Mouse (Mus musculus) limb, embryonic 12.5 days (tissue): ENCODE measurements around the gene Fcgr1. TPM values are rescaled to one million over a fixed set of nuclear protein-coding genes. Genes with fewer than 3 reads are reported as not detected.
A peak's percentile ranks its signal among the peaks of the same experiment; 100 is the strongest.
"Not testable (repeated sequence)": the region's sequence is repeated elsewhere in the genome, so short reads cannot be mapped to it uniquely, and the experiment has no call there.

Source experiments
- ATAC-seq: fragments of 200-750 bp; cut with Nextera tagmentation; 2 replicates; pipeline ENCODE4 v1.8.0; 2017; ENCODE audit warnings: low read depth, moderate TSS enrichment; ENCODE audit not compliant: insufficient number of reproducible peaks, insufficient read depth, low FRiP score, low TSS enrichment
- H3K27ac ChIP-seq: fragments of 300-500 bp; sonication (generic); 2 replicates; pipeline ENCODE4 v1.5.1; 2016; ENCODE audit warnings: mild to moderate bottlenecking, moderate library complexity
- H3K27me3 ChIP-seq: fragments of 300-500 bp; sonication (generic); 2 replicates; pipeline ENCODE4 v1.6.1; 2016; ENCODE audit warnings: mild to moderate bottlenecking, moderate library complexity
- H3K36me3 ChIP-seq: fragments of 300-500 bp; sonication (generic); 2 replicates; pipeline ENCODE4 v1.6.1; 2016; ENCODE audit warnings: mild to moderate bottlenecking, moderate library complexity
- H3K4me1 ChIP-seq: fragments of 300-500 bp; sonication (generic); replicated peaks from 2 replicates; pipeline ENCODE4 v1.6.1; 2016
- H3K4me2 ChIP-seq: fragments of 300-500 bp; sonication (generic); 2 replicates; pipeline ENCODE4 v1.6.1; 2016; ENCODE audit warnings: mild to moderate bottlenecking, moderate library complexity
- H3K4me3 ChIP-seq: fragments of 300-500 bp; sonication (generic); replicated peaks from 2 replicates; pipeline ENCODE4 v1.5.1; 2016; ENCODE audit warnings: mild to moderate bottlenecking
- H3K9ac ChIP-seq: fragments of 300-500 bp; sonication (generic); replicated peaks from 2 replicates; pipeline ENCODE4 v1.6.1; 2016; ENCODE audit warnings: mild to moderate bottlenecking, moderate library complexity
- H3K9me3 ChIP-seq: fragments of 300-500 bp; sonication (generic); 2 replicates; pipeline ENCODE4 v1.6.1; 2016; ENCODE audit warnings: mild to moderate bottlenecking, moderate library complexity
- WGBS: fragments of 180-500 bp; shearing (Covaris S2); methylation state at CpG from one replicate; pipeline ENCODE4 v1.1.7; 2016; 5-methylcytosine and 5-hydroxymethylcytosine counted together
- polyA plus RNA-seq: library from polyadenylated mRNA; unstranded; fragments of >200 nt; fragmentation: Nextera tagmentation; extraction: Ambion mirVana; gene quantifications from 2 replicates; pipeline ENCODE4 v1.2.1, GENCODE M21; 2016

The Fcgr1 gene
- polyA plus RNA-seq, 1 experiment from 2014 or later: 0.94 TPM

DNA sequence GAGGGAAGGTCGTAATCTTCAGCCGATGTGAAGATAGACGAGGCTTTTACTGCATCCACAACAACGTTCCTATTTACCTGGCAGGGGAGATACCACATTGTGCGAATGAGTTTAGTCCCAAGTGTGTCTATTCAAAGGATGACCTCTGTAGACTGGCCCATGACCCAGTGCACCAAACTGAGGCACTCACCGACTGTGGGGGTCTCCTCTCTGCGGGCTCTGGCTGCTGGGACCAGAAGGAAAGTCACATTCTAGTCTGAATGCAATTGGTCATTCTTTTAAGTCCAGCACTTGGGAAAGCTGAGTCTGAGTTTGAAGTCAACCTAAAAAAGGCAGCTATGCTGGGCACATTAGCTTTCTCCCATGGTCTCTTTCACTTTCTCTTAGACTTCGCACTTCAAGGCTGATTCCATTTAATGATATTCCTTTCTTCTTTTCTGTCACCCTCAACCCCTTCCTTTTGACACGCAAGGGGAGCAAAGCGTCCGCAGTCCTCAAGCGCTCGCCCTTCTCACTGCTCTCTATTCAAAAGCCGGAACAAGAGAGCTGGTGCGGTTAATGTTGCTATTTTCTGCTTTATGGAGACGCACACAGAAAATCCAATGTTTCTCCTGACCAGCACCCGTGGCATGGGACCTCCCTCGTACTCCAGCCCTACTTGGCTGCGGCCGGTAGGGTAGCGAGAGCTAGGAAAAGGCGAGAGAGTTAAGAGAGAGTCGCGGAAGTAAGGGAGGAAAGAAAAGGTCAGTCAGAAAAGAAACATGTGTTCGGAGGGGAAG lies 39.8 kb upstream of the Fcgr1 start:
- no peaks in the 10 kb centered on the region for H3K36me3 ChIP-seq
- no peak overlapping the region for H3K27ac ChIP-seq
- H3K4me1 ChIP-seq: peaks cover 2% of the 10 kb centered on the region; the same call in 1 of the 2 replicates
- WGBS: 4% methylated on average over 25 of the region's 25 CpGs
- no peak for ATAC-seq
- H3K9ac ChIP-seq: no peak overlapping the region
- no peaks in the 10 kb centered on the region for H3K9me3 ChIP-seq
- peak overlapping the region; percentile 47 for H3K4me2 ChIP-seq
- H3K27me3 ChIP-seq: peaks cover 91% of the 10 kb centered on the region
- peak overlapping the region; percentile 19 for H3K4me3 ChIP-seq

DNA sequence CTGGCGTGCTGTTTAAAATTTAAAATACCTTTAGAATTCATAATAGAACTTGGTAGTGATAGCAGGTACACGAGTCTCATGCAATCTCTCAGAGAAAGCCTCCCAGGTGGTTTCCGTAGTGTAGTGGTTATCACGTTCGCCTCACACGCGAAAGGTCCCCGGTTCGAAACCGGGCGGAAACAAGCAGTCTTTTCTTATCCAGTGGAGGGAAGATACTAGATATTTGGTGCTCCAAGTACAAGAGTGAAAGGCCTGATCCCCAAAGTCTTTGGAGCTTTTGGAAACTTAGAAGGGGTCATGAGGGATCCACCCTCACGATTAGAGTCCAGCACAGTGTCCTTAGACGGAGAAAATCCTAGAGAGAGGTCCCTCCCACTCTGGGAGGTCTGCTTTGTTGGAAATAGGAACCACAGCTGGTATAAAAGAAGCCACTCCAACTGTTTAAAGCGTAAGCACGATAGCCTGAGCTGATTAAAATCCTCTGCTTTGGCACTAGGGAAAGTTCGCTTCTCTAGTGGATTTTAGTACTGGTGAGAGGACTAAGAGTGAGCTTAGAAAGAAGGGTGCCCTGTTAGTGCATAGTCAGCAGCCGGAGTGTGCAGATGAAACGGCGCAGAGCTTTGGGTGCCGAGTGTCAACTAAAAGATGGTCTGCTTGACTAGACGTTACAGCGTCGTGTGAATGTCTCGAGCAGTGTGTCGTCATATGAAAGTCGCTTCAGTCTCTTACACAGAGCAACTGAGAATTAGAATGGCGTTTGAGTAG lies 39.0 kb upstream of the Fcgr1 start:
- no peaks in the 10 kb centered on the region for H3K9me3 ChIP-seq
- H3K9ac ChIP-seq: no peak overlapping the region
- no peaks in the 10 kb centered on the region for H3K36me3 ChIP-seq
- 3% methylated on average over 27 of the region's 27 CpGs for WGBS
- peak overlapping the region; percentile 2; the same call in 1 of the 2 replicates for H3K4me2 ChIP-seq
- peaks cover 2% of the 10 kb centered on the region; the same call in 1 of the 2 replicates for H3K4me1 ChIP-seq
- H3K27me3 ChIP-seq: peaks cover 84% of the 10 kb centered on the region
- no peak overlapping the region for H3K27ac ChIP-seq
- H3K4me3 ChIP-seq: no peak overlapping the region
- ATAC-seq: no peak

DNA sequence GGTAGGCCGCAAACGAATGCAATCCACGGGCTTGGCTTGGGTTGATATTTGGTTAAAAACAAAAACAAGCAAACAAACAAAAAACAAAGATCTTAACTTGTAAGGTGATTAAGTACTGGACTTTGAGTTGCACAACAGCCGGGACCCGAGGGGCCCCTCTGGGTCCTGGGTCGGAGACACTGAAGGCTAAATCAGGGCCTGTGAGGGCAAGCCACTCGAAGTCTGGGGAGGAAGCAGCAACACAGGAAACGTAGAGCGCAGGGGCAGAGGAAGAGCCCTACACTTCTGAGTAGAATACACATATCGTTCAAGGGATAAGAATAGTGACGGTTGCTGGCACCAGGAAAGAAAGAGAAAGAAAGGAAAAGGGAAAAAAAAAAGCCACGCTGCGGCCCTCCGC lies 38.2 kb upstream of the Fcgr1 start:
- Histone ChIP-seq H3K27me3 (peaks cover 78% of the 10 kb centered on the region), H3K27ac (no peak overlapping the region), H3K4me3 (no peak overlapping the region), H3K9ac (no peak overlapping the region), H3K4me2 (no peak overlapping the region), H3K36me3 (no peaks in the 10 kb centered on the region), H3K4me1 (peaks cover 8% of the 10 kb centered on the region), H3K9me3 (no peaks in the 10 kb centered on the region)
- 14% methylated on average over 14 of the region's 14 CpGs for WGBS
- ATAC-seq: no peak

DNA sequence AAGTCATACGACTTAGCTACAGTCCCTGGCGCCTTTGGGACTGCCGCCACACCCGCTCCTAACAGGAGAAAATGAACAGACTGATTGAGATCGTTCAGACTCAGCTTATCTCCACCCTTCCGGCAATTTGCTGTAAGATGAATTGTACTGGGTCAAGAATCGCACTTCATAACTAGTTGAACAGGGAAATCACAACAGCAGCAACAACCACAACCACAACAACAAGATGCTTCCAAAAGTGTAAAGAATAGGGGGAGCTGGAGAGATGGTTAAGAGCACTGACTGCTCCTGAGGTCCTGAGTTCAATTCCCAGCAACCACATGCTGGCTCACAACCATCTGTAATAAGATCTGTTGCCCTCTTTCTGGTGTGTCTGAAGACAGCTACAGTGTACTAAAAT lies 37.7 kb upstream of the Fcgr1 start:
- WGBS: 70% methylated on average over 7 of the region's 7 CpGs
- H3K4me1 ChIP-seq: peaks cover 8% of the 10 kb centered on the region
- no peak overlapping the region for H3K4me3 ChIP-seq
- no peak overlapping the region for H3K9ac ChIP-seq
- H3K9me3 ChIP-seq: no peaks in the 10 kb centered on the region
- H3K36me3 ChIP-seq: no peaks in the 10 kb centered on the region
- H3K27ac ChIP-seq: no peak overlapping the region
- H3K4me2 ChIP-seq: no peak overlapping the region
- H3K27me3 ChIP-seq: peaks cover 73% of the 10 kb centered on the region
- no peak for ATAC-seq

DNA sequence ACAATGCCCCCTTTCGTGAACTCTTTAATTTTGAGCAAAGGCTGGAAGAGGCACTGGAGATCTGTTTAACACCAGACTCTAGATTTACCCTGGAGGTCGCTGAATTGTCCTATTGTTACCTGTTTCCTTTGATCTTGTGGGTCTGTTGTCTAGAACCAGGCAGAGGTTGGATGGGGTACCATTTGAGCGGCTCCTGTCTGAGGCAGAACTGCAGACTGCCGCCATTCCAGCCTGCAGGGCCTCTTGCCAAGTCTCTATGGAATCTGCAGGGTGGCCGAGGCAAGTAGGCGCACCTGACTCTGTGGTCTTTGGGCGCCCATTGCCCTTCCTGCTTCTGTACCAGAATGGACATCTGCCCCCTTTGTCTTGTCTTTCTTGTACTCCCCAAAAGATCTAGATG lies 36.8 kb upstream of the Fcgr1 start:
- no peak overlapping the region for H3K9ac ChIP-seq
- ATAC-seq: no peak
- H3K27me3 ChIP-seq: peaks cover 73% of the 10 kb centered on the region
- H3K4me2 ChIP-seq: no peak overlapping the region
- WGBS: 68% methylated on average over 7 of the region's 7 CpGs
- no peak overlapping the region for H3K27ac ChIP-seq
- peaks cover 8% of the 10 kb centered on the region for H3K4me1 ChIP-seq
- H3K9me3 ChIP-seq: no peaks in the 10 kb centered on the region
- no peak overlapping the region for H3K4me3 ChIP-seq
- no peaks in the 10 kb centered on the region for H3K36me3 ChIP-seq

DNA sequence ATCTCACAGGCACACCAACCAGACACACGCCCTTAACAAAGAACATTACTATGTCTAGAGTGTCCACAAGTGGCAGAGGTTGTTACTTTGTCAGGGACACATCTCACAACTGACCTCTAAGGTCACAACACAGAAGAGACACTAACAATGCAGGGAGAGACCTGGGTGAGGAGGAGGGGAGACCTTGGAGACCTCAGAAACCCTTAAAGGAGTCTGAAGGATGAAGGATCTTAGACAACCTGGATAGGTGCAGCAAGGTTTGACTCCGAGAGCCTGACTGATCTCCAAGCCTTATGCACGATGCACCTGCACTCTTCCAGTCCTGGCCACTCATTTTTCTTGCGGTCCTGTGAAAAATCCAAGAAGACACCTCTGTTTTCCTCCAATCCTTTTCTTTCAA lies 36.4 kb upstream of the Fcgr1 start:
- Histone ChIP-seq H3K27me3 (peaks cover 73% of the 10 kb centered on the region), H3K27ac (no peak overlapping the region), H3K4me3 (no peak overlapping the region), H3K9me3 (no peaks in the 10 kb centered on the region), H3K9ac (no peak overlapping the region), H3K4me1 (peaks cover 8% of the 10 kb centered on the region), H3K36me3 (no peaks in the 10 kb centered on the region), H3K4me2 (no peak overlapping the region)
- ATAC-seq: no peak
- WGBS: 87% methylated on average over 4 of the region's 4 CpGs

DNA sequence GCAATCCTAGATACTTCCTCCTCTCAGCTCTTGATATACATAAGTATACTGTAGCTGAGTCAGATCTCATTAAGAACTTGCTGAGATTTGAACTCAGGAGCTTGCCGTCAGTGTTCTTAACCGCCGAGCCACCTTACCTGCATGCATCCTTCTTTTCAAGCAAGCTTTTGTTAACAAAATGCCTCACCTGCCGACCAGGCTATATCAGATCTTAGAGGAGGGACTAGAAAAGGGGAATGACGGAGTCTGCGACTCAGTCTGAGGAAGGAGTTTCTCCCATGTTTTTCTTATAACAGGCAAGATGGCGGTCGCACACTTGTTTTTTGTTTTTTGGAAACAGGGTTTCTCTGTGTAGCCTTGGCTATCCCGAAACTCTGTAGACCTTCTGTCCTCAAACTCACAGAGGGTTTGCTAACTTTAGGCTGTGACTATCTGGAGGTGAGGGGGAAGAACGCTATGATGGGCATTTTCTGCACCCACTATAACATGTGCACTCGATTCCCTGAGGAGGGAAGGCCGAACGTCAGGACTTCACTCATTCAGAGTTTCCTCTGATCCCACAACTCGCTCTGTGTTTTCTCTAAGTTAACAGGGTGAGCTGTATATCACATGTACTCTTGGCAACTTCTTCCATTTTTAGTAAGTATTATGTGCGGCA lies 35.1 kb upstream of the Fcgr1 start:
- WGBS: 16% methylated on average over 15 of the region's 15 CpGs
- no peak overlapping the region for H3K4me3 ChIP-seq
- H3K27ac ChIP-seq: no peak overlapping the region
- peaks cover 65% of the 10 kb centered on the region for H3K27me3 ChIP-seq
- ATAC-seq: no peak
- no peaks in the 10 kb centered on the region for H3K36me3 ChIP-seq
- peak overlapping the region; percentile 68 for H3K4me2 ChIP-seq
- H3K4me1 ChIP-seq: peaks cover 8% of the 10 kb centered on the region
- no peak overlapping the region for H3K9ac ChIP-seq
- H3K9me3 ChIP-seq: no peaks in the 10 kb centered on the region

DNA sequence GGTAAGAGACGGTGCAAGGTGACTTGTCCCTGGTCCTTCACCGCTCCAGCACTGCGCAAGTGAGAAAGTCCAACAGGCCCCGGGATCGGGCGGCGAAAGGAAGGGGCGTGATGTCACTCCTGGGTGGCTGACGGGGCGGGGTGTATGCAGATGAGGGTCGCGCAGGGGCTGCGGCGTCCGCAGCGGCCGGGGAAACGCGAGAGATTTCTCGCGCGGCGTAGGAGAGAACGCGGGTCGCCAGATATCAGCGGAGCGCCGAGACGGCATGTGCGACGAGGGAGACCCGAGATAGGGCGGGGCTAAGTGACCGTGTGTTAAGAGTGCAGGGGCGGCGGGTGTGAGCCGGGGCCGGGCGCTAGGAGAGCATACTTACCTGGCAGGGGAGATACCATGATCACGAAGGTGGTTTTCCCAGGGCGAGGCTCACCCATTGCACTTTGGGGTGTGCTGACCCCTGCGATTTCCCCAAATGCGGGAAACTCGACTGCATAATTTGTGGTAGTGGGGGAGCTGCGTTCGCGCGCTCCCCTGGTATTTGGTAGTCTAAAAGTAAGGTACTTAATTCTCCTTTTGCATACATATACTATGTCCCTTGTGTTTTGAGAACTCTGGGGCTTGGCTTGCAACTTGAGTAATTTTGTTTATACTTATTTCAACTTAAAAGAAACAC lies 34.4 kb upstream of the Fcgr1 start:
- H3K36me3 ChIP-seq, H3K27ac ChIP-seq, H3K9me3 ChIP-seq, H3K4me1 ChIP-seq: not testable (repeated sequence)
- peak; percentile 93 for ATAC-seq
- H3K27me3 ChIP-seq: peaks cover 61% of the 10 kb centered on the region
- H3K4me3 ChIP-seq: peak overlapping the region; percentile 43
- WGBS: under 1% methylated on average over 49 of the region's 49 CpGs
- peak overlapping the region; percentile 50; the same call in 1 of the 2 replicates for H3K9ac ChIP-seq
- peak overlapping the region; percentile 68 for H3K4me2 ChIP-seq

DNA sequence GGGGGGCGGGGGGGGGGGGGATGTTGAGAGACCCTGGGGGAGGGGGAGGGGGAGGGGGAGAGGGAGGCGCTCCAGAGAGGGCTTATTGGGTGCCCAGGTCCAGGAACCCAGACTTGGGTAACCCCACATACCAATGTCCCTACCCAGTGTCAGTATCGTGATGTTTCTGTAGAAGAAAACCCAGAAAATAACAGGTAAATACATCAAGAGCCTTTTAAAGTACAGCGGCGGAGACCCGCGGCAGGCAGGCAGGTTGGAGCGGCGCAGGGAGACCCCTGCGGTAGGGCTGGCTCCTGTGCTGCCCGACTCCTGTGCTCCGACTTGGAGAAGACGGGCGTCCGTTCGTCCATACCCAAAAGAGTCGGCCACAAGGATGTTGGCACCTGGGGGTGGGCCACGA lies 33.9 kb upstream of the Fcgr1 start:
- H3K27me3 ChIP-seq: peaks cover 59% of the 10 kb centered on the region
- no peak overlapping the region for H3K27ac ChIP-seq
- H3K9ac ChIP-seq: no peak overlapping the region

DNA sequence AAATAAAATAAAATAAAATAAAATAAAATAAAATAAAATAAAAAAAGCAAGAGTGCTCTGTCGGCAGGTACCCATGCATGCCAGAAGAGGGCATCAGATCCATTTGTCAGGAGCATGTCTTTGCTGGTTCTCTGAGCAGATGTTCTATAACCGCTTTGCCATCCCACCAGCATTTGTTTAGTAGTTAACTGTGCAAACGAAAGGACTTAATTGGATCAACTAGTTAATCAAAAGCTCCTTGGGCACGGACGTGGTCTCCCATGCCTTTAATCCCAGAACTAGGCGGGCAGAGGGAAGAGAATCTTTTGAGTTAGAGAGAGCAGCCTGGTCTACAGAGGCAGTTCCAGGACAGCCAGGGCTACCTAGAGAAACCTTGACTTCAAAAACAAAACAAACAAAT lies 33.4 kb upstream of the Fcgr1 start:
- H3K4me3 ChIP-seq: peak overlapping the region; percentile 43

More for the DNA sequence above, 33.9 kb upstream of the Fcgr1 start:
- ATAC-seq: peak; percentile 81
- H3K4me3 ChIP-seq: peak overlapping the region; percentile 43
- WGBS: under 1% methylated on average over 16 of the region's 18 CpGs
- H3K36me3 ChIP-seq: no peaks in the 10 kb centered on the region
- no peaks in the 10 kb centered on the region for H3K9me3 ChIP-seq
- peak overlapping the region; percentile 68 for H3K4me2 ChIP-seq
- peaks cover 6% of the 10 kb centered on the region for H3K4me1 ChIP-seq

DNA sequence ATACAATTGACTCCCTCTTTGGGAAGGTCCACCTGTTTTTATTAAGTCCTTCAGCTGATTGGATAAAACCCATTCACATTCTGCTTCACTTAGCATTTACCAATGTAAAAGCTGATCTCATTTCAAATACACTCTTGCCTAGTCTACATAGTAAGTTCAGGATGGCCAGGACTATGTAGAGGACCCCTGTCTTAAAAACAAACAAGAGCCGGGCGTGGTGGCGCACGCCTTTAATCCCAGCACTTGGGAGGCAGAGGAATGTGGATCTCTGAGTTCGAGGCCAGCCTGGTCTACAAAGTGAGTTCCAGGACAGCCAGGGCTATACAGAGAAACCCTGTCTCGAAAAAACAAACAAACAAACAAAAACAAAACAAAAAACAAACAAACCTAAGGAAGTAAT lies 30.0 kb upstream of the Fcgr1 start:
- H3K27me3 ChIP-seq: peaks cover 35% of the 10 kb centered on the region
- not testable (repeated sequence) for H3K36me3 ChIP-seq, ATAC-seq, H3K4me1 ChIP-seq, H3K4me2 ChIP-seq, H3K4me3 ChIP-seq, H3K9ac ChIP-seq, H3K9me3 ChIP-seq, H3K27ac ChIP-seq
- 57% methylated on average over 6 of the region's 6 CpGs for WGBS

More for the DNA sequence above, 33.4 kb upstream of the Fcgr1 start:
- Histone ChIP-seq H3K36me3 (no peaks in the 10 kb centered on the region), H3K9ac (no peak overlapping the region), H3K27me3 (peaks cover 59% of the 10 kb centered on the region), H3K27ac (no peak overlapping the region), H3K4me2 (peak overlapping the region; percentile 68), H3K4me1 (peaks cover 6% of the 10 kb centered on the region), H3K9me3 (no peaks in the 10 kb centered on the region)
- no peak for ATAC-seq
- 2% methylated on average over 6 of the region's 6 CpGs for WGBS
